Mouse (Mus musculus): ENCODE measurements around the gene Dvl2. TPM values are rescaled to one million over a fixed set of nuclear protein-coding genes. Genes with fewer than 3 reads are reported as not detected.

Dvl2 gene
- total RNA-seq, 2 experiments from 2014 or later: 3.6 to 5.0 TPM

- DNase-seq: no peak
- TF ChIP-seq CTCF (IDR thresholded peaks at IDR 0.05): no peak
- Histone ChIP-seq H3K27ac (peak overlapping the region; percentile 99), H3K4me3 (peak overlapping the region; percentile 84; the same call in 1 of the 2 replicates)
- intact Hi-C loops (cut with DNase I): loop anchor here (10.0 kb wide), 3 partner anchors 325 to 655 kb away; partner anchors contain the start of genes Cd68, Kdm6b, Mpdu1 and Rnf167
Measured at GRCm38 (mm10) chr11:69989949-69990348, 10.4 kb upstream of the Dvl2 start.

GRCm38 (mm10) chr11:69990850-69991691 lies 9.3 kb upstream of the Dvl2 start, which contains the start of gene Gabarap:
Gene Gabarap (plus strand): TSS chr11:69991143.
- intact Hi-C loops (cut with DNase I): loop anchor here (10.0 kb wide), 3 partner anchors 326 to 654 kb away; partner anchors contain the start of genes Cd68, Kdm6b, Mpdu1 and Rnf167
- TF ChIP-seq CTCF (IDR thresholded peaks at IDR 0.05): no peak; the same call in 1 of the 2 replicates
- Histone ChIP-seq H3K4me3 (peak within 1 kb of the TSS; percentile 84), H3K27ac (peak within 1 kb of the TSS; percentile 99)
- peak; percentile 97 for DNase-seq

GRCm38 (mm10) chr11:69991711-69992110 lies 8.7 kb upstream of the Dvl2 start:
- no peak for DNase-seq
- no peak for TF ChIP-seq CTCF (IDR thresholded peaks at IDR 0.05)
- intact Hi-C loops (cut with DNase I): loop anchor here (10.0 kb wide), 3 partner anchors 327 to 653 kb away; partner anchors contain the start of genes Cd68, Kdm6b, Mpdu1 and Rnf167
- Histone ChIP-seq H3K27ac (peak overlapping the region; percentile 99), H3K4me3 (peak overlapping the region; percentile 84)

DNA sequence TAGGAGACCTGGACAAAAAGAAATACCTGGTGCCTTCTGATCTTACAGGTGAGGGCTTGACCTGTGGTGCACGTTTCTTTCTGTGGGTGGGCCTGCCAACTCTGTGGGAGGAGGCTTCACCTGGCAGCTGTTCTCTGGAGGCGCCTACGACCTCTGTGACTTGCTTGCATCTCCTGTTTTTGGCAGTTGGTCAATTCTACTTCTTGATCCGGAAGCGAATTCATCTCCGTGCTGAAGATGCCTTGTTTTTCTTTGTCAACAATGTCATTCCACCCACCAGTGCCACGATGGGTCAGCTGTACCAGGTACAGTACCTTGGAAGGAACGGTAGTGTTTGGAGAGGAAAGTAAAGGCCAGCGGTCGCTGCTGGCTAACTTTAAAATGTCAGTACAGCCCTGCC lies 8.0 kb upstream of the Dvl2 start:
- intact Hi-C loops (cut with DNase I): loop anchor here (10.0 kb wide), 3 partner anchors 328 to 652 kb away; partner anchors contain the start of genes Cd68, Kdm6b, Mpdu1 and Rnf167
- Histone ChIP-seq H3K27ac (peak overlapping the region; percentile 99), H3K4me3 (peak overlapping the region; percentile 84)
- no peak for TF ChIP-seq CTCF (IDR thresholded peaks at IDR 0.05)
- no peak for DNase-seq

GRCm38 (mm10) chr11:69992932-69993331 lies 7.5 kb upstream of the Dvl2 start:
- TF ChIP-seq CTCF (IDR thresholded peaks at IDR 0.05): no peak
- peak overlapping the region; percentile 84 for H3K4me3 ChIP-seq
- H3K27ac ChIP-seq: peak overlapping the region; percentile 99
- no peak for DNase-seq
- intact Hi-C loops (cut with DNase I): loop anchor here (10.0 kb wide), 3 partner anchors 328 to 652 kb away; partner anchors contain the start of genes Cd68, Kdm6b, Mpdu1 and Rnf167

DNA sequence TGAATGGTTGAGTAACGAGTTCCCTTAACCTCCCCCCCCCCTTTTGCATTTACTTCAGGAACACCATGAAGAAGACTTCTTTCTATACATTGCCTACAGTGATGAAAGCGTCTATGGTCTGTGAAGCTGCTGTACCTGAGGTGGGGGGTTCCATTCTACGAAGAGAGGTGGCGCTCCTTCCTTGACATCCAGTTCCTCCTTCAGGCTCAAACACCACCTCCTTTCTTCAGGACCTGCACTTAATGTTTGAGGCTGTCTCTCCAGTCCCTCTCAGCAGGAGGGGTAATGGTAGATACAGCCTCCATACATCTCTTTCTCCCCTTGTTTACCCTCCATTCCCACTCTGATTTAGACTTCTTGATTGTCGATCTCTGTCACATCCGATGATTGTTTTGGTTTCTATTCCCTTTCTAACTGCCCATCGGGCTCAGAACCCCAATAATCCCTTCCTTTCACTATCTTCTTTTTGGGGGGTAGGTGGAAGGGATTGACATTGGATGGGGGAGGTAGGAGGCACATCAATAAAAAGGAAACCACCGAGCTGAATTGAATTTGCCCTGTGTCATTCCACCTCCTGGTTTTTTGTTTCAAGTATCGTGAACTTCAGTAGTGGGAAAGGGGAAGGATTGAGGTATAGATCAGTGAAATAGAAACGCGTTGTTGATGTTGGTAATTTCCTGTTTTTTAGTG lies 5.8 kb upstream of the Dvl2 start:
- peak; percentile 1; the same call in 1 of the 2 replicates for TF ChIP-seq CTCF (IDR thresholded peaks at IDR 0.05)
- intact Hi-C loops (cut with DNase I): loop anchor here (10.0 kb wide), 3 partner anchors 330 to 650 kb away; partner anchors contain the start of genes Cd68, Kdm6b, Mpdu1 and Rnf167
- peak overlapping the region; percentile 98 for H3K4me3 ChIP-seq
- DNase-seq: no peak
- H3K27ac ChIP-seq: peak overlapping the region; percentile 100

DNA sequence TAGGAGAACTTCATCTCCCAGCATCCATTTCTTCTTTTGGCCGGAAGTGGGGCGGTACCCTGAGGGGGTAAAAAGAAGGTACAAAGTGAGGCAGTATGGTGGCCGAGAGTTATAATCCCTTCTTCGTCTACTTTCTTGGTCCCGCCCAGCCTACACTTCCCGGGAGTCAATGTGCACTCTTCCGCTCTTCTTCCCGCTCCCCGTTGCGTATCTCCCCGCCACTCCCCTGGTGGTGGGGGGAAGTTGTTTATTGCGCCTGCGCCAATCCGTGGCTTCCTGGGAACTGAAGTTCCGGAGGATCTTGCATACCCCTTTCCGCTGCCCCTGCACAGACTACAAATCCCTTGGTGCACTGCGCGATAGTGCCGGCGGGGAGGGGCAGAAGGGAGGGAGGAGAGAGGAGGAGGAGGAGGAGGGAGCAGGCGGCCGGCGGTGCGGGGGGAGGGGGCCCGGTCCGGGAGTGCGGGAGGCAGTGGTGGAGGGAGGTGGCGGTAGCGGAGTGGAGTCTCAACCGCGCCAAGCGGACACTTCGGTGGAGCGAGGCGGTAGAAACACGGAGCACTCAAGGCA lies 4.9 kb upstream of the Dvl2 start, which contains the start of gene Phf23:
TSS of gene Phf23 (plus strand) at position 387 of the 570 bp plus-strand sequence.
- TF ChIP-seq CTCF (IDR thresholded peaks at IDR 0.05): peak; percentile 56
- Histone ChIP-seq H3K27ac (peak within 1 kb of the TSS; percentile 100), H3K4me3 (peak within 1 kb of the TSS; percentile 98)
- intact Hi-C loops (cut with DNase I): loop anchor here (10.0 kb wide), 3 partner anchors 331 to 649 kb away; partner anchors contain the start of genes Cd68, Kdm6b, Mpdu1 and Rnf167
- peak; percentile 98 for DNase-seq

DNA sequence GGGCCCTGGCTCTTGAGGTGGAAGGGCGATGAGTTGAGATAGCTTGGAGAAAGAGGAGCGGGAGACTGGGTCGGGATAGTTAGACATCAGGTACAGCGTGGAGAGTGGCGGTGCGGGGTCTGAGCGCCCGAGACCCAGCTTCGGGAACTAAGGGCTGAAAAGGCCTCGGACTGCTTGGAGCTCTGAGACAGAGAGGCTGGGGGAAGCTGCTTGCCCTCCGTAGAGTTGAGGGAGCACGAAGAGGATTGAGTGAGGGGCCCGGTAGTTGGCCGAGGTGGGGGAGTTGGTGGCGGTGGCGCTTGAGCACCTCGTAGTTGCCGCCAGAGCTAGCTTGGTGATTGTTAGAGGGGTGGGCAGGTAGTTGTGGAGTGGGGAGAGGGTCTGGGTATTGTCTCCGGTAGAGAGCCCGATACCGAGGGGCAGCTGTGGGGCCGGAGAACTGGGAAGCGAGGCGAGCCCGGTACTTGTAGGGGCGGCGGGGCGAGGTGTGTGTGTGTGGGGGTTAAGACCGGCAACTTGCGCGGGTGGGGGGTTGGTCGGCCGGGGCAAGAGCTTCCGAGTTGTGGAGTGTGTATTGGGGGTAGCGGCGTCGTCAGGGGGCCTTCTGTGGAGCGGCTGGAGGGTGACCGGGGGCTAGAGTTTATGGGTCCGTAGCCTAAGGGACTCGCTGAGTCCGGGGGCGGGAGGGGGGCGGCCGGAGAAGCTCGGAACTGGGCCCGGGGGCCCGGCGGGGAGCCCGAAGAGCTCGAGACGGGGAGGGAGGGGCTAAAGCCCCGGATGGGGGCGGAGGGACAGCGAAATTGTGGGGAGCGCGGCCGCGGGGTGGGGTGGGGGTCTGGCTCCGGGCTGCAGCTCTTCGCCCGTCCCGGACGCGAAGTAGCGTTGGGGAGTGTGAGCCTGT lies 4.0 kb upstream of the Dvl2 start:
- Histone ChIP-seq H3K27ac (peak overlapping the region; percentile 100), H3K4me3 (peak overlapping the region; percentile 98)
- intact Hi-C loops (cut with DNase I): loop anchor here (10.0 kb wide), 3 partner anchors 332 to 648 kb away; partner anchors contain the start of genes Cd68, Kdm6b, Mpdu1 and Rnf167
- peak; percentile 82 for DNase-seq
- TF ChIP-seq CTCF (IDR thresholded peaks at IDR 0.05): no peak

- intact Hi-C loops (cut with DNase I): loop anchor here (10.0 kb wide), 3 partner anchors 332 to 648 kb away; partner anchors contain the start of genes Cd68, Kdm6b, Mpdu1 and Rnf167
- peak; percentile 97 for DNase-seq
- TF ChIP-seq CTCF (IDR thresholded peaks at IDR 0.05): no peak
- H3K4me3 ChIP-seq: peak overlapping the region; percentile 98
- peak overlapping the region; percentile 100 for H3K27ac ChIP-seq
Measured at GRCm38 (mm10) chr11:69997070-69997509, 3.3 kb upstream of the Dvl2 start.

- DNase-seq: no peak
- H3K4me3 ChIP-seq: no peak overlapping the region
- peak; percentile 22; the same call in 1 of the 2 replicates for TF ChIP-seq CTCF (IDR thresholded peaks at IDR 0.05)
- intact Hi-C loops (cut with DNase I): loop anchor here (10.0 kb wide), 3 partner anchors 334 to 646 kb away; partner anchors contain the start of genes Cd68, Kdm6b, Mpdu1 and Rnf167
- peak overlapping the region; percentile 100 for H3K27ac ChIP-seq
Measured at GRCm38 (mm10) chr11:69998567-69999491, 1.6 kb upstream of the Dvl2 start.

All from gastrocnemius, adult 2 months (tissue).